Mouse (Mus musculus): ENCODE measurements around the gene Slc9a3r2.
"Not testable (repeated sequence)": the region's sequence is repeated elsewhere in the genome, so short reads cannot be mapped to it uniquely, and the experiment has no call there.

Slc9a3r2 gene

GRCm38 (mm10) chr17:24667416-24667815, 17.3 kb upstream of the Slc9a3r2 start:
- in situ Hi-C loops (cut with MboI, MseI) = no loop called here

DNA sequence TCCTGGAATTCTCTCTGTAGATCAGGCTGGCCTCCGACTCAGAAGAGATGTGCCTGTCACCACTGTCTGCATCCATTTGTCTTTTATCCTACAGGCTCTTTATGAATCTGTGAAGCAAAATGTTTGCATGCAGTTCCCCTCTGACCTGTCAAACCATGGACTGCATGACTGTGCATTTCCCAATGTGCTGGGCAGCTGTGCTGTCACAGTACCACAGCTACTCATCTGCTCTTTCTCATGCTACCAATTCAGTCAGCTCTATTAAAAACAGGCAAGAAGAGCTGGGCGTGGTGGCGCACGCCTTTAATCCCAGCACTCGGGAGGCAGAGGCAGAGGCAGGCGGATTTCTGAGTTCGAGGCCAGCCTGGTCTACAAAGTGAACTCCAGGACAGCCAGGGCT, 16.9 kb upstream of the Slc9a3r2 start:
- in situ Hi-C loops (cut with MboI, MseI) = not testable (repeated sequence)

- in situ Hi-C loops (cut with MboI, MseI) = loop anchor here in 1 of 2 experiments (5.0 kb wide), 1 partner anchor 121 kb away; no protein-coding TSS in a partner anchor
Observed at GRCm38 (mm10) chr17:24658017-24658758, 8.1 kb upstream of the Slc9a3r2 start, which contains the start of gene Npw. Npw (minus strand) TSS chr17:24658457.

GRCm38 (mm10) chr17:24654969-24655368, 4.8 kb upstream of the Slc9a3r2 start:
- in situ Hi-C loops (cut with MboI, MseI) = loop anchor here in 1 of 2 experiments (5.0 kb wide), 2 partner anchors 118 to 158 kb away; no protein-coding TSS in a partner anchor

DNA sequence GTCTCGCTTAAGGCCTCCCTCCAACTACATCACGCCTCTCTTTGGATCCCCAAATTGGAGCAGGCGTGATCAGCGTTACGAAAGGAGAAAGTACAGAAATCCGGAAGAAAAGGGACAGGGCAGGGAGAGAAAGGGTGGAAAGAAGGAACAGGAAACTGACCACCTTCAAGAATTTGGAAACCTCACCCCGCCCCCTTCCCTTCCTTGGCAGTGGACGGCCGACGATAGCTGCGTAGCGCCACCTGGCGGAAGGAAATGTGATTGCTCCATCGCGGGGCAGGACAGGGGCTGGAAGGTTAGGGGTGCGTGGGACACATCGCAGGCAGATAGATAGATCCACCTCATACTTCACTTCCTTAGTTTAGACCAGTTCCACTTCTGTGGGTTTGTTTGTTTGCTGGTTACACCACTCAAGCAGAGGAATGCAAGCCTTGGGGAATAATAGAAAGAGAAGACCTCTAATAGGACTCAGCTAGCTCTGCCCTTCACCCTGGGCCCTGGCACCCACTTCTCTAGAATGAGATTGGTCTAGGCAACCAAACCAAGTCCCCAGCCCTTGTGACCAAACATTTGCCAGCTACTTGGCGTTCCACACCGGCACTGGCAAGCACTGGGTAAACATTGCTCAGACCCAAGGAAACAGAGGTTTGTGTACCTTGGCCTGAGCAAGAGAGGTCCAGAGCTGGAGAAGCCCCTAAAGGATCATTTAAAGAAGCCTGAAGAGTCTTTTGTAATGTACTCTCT, 4.0 kb upstream of the Slc9a3r2 start:
- in situ Hi-C loops (cut with MboI, MseI) = loop anchor here in 1 of 2 experiments (5.0 kb wide), 1 partner anchor 157 kb away; no protein-coding TSS in a partner anchor

DNA sequence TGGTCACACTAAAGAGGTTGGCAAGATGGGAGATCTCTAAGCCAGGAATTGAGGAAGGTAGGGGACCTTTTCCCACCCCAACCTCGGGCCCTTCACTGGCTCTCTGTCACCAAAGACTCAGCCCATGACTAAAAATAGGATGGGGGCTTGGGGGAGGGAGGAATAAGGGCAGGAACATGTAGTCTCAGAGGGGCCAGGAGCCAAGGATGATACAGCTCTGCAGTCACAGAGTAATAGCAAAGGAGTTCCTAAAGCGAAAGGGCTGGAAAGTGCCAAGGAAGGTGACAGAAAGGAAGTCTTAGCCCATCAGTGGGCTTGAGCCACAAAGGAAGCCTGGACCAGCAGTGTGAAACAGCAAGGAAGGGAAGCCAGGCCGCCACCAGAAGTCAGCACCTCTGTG, 1.7 kb upstream of the Slc9a3r2 start:
- in situ Hi-C loops (cut with MboI, MseI) = loop anchor here in 1 of 2 experiments (5.0 kb wide), 1 partner anchor 155 kb away; no protein-coding TSS in a partner anchor

GRCm38 (mm10) chr17:24650766-24651165, 639 bp upstream of the Slc9a3r2 start:
- in situ Hi-C loops (cut with MboI, MseI) = loop anchor here in 1 of 2 experiments (5.0 kb wide), 1 partner anchor 153 kb away; no protein-coding TSS in a partner anchor

GRCm38 (mm10) chr17:24649581-24650069, 502 bp downstream of the Slc9a3r2 start:
- in situ Hi-C loops (cut with MboI, MseI) = loop anchor here in 1 of 2 experiments (5.0 kb wide), 1 partner anchor 152 kb away; no protein-coding TSS in a partner anchor

DNA sequence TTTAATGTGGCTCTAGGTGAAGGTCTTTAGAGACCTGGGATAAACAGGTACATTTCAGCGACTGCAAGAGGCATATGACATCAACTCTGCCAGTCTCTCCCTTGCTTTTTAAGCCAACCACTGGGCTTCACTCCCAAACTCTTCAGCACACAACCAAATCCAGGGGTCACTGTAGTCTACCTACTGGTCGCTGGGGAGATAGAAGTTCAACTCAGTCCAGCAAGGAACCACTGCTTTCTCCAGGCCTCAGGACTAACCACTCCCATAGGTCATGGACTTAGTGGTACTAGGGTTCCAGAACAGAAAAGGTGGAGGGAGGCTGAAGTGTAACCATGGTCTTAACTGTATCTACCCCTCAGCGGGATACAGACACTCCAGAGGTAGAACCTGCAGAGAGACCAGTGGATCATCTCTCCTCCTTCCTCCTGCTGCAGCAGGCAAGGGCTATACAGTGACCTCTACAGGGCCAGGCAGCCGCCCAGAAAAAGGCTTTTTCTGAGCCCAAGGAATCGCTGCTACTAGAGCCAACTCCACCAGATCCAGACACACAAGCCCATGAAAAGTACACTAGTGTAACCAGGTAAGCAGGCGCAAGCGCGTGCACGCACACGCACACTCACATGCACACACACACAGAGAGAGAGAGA, 1.3 kb downstream of the Slc9a3r2 start:
- in situ Hi-C loops (cut with MboI, MseI) = no loop called here

- in situ Hi-C loops (cut with MboI, MseI) = no loop called here
Observed at GRCm38 (mm10) chr17:24647493-24647892, 2.6 kb downstream of the Slc9a3r2 start.

GRCm38 (mm10) chr17:24646381-24646780, 3.7 kb downstream of the Slc9a3r2 start:
- in situ Hi-C loops (cut with MboI, MseI) = no loop called here

- in situ Hi-C loops (cut with MboI, MseI) = no loop called here
Observed at GRCm38 (mm10) chr17:24645916-24646315, 4.2 kb downstream of the Slc9a3r2 start.

GRCm38 (mm10) chr17:24644875-24645721, 5.0 kb downstream of the Slc9a3r2 start:
- in situ Hi-C loops (cut with MboI, MseI) = no loop called here

DNA sequence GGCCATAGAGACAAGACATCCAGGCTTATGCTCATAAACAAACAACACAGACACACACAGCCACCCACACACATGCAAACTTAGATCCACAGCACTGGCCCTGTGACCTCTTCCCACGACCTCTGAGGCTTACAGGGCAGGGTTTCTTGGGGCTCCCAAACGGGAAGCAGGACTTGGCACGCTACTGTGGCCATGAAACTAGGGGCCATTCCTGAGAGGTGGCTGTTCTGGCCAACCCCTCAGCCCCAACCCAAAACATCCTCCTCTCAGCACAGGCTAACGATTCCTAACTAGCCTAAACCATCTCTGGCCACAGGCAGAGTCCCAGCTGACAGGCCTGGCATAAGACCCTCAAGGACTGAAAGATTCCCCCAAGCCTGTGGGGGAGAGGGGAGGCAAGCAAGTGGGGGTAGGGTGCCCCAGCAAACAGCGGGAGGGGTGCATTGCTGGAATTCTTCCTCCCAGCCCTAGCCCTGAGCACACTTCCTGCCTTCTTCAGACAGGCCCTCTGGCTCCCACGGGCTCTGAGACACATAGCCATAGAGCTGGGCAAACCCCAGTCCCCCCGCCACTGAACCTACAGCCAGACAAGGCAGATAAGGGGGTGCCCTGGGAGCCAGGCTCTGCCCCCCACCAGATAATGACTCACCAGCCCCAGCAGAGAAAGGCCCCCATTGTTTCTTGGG, 6.0 kb downstream of the Slc9a3r2 start:
- in situ Hi-C loops (cut with MboI, MseI) = no loop called here

DNA sequence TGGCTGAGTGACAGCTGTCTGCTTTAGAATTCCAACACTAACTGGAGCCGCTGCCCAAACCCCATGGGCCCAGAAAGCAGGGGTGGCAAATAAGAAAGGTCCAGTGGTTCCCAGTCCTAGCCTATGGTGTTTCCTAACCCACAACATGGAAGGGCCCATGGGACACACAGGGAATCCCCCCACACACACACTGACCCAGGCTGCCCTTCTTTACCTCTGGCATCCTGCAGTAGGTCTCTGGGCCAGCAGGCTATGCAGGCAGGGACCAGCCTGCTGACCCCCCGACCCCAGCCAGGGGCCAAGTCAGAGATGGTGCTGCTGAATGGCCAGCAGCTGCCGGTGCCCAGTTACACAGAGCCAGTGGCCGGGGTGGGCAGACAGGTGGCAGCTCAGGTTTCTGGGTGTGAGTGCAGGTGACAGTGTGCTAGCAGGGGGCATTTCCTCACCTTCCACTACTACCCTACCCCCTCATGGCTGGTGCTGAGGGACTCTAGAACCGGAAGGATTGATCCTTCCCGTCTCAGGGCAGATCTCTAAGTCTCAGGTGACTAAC, 7.3 kb downstream of the Slc9a3r2 start:
- in situ Hi-C loops (cut with MboI, MseI) = no loop called here

DNA sequence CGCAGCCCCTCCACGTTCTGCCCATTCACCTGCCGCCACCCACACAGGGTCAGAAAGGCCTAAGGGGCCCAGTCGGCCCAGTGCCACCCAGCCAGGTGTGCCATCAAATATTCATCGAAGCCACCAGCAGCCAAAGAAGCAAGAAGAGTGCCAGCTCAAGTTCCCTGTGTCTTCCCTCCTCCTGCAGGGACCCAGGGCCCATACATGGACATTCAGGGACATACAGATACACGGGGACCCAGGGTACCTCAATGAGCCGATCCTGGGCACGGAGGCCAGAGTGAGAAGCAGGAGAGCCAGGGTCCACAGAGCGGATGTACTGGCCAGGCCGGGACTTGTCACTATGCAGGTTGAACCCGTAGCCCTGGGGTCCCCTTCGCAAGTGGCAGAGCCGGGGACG, 8.2 kb downstream of the Slc9a3r2 start:
- in situ Hi-C loops (cut with MboI, MseI) = no loop called here

GRCm38 (mm10) chr17:24640581-24640980, 9.5 kb downstream of the Slc9a3r2 start:
- in situ Hi-C loops (cut with MboI, MseI) = no loop called here

- in situ Hi-C loops (cut with MboI, MseI) = no loop called here
Observed at GRCm38 (mm10) chr17:24640119-24640518, 10.0 kb downstream of the Slc9a3r2 start.

DNA sequence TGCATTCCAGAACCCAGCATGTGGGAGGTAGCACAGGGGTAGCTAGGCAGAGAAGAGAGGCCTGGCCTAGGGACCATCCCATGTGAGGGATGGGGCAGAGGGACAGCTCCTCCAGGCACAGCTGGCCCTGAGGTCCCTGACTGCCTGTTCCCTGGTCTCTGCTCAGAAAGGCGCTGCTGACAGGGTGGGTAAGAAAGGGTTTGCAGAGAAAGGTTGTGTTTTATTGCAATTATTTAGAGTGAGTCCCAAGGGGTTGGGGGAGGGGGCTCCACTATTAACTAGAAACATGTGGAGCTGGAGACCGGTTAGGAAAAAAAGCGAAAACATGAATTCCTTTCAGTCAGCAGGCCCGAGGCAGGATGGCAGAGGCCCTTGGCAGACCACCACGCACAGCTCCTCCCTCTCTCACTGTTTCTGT, 10.5 kb downstream of the Slc9a3r2 start:
- in situ Hi-C loops (cut with MboI, MseI) = loop anchor here in 1 of 2 experiments (10.0 kb wide), 1 partner anchor 735 kb away; no protein-coding TSS in a partner anchor

DNA sequence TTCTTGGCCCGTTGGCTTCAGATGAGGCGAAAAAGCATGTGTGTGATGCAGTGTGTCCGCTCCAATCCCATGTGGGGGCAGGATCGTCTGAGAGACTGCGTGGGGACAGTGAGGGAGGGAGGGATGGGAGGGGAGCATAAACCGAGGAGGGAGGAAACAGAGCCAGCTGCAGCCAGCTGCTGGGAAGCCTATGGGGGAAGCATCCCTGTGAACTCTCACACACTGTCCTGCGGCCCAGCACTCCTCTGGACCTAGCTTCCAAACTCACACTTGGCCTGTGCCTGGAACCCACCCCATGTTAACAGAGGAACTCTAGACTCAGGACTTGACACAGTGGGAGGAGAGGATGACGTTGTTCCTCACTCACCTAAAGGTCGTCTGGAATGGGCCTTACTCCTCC, 11.3 kb downstream of the Slc9a3r2 start:
- in situ Hi-C loops (cut with MboI, MseI) = loop anchor here in 1 of 2 experiments (10.0 kb wide), 1 partner anchor 734 kb away; no protein-coding TSS in a partner anchor
